Mouse (Mus musculus): ENCODE results near the gene Ms4a6d. TPM values are rescaled to one million over a fixed set of nuclear protein-coding genes. Genes with fewer than 3 reads are reported as not detected.
"Not testable (repeated sequence)": the region's sequence is repeated elsewhere in the genome, so short reads cannot be mapped to it uniquely, and the experiment has no call there.

The Ms4a6d gene
- total and polyA plus RNA-seq, 2 experiments from 2014 or later, result 2.4 to 2.8 TPM

DNA sequence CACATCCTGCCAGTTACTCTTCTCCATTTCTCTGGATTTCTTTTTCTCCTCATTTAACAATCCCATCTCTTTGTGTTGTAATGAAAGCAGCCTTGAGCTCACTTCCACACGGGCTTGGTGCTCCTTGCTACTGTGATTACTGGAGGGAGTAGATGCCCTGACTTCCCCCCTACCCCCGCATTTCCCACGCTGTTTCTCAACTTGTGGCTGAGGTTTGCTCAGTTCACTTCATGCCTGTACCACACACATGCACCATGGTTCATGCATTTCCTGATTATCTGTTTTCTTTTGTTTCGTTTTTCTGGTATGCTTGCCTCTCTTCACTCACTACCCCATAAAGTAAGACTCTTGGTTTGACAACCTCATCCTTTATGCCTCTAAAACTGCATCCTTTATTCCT is 15.4 kb downstream of the Ms4a6d start:
- TF ChIP-seq CTCF (IDR thresholded peaks at IDR 0.05; ENCODE audit: low read depth), result no peak
- Histone ChIP-seq H3K4me2 (ENCODE audit: low read depth) (no peak overlapping the region), H3K4me3 (ENCODE audit: low read depth, low read length) (no peak overlapping the region), H3K9me3 (ENCODE audit: low read length) (no peaks in the 10 kb centered on the region), H3K27ac (ENCODE audit: low read depth, low read length) (no peak overlapping the region), H3K4me1 (ENCODE audit: insufficient read depth) (no peaks in the 10 kb centered on the region), H3K27me3 (ENCODE audit: insufficient read depth, low read length) (no peaks in the 10 kb centered on the region), H3K36me3 (ENCODE audit: insufficient read depth) (no peaks in the 10 kb centered on the region), H3K9ac (no peak overlapping the region)
- DNase-seq (no peak), ATAC-seq (no peak)
- WGBS, result 74% methylated on average over 4 of the region's 4 CpGs

DNA sequence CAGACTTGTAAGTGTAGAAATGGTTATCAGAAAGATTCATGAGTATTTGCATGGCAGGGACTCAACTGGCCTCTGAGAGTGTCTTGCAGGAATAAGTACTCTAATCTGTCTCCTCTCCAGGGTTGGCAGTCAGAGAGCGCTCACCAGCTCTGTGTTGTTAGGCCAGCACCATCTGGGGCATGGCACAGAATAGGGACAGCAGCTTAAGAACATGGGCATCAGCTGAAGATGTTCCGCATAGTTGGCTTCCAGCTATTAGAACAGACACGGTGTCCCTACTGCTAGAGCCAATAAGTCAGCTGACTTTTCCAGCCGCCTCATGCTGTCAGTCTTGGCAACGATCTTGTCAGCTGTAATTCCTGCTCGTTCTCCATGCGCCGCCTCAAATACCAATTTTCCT is 29.7 kb downstream of the Ms4a6d start:
- WGBS, result 73% methylated on average over 8 of the region's 8 CpGs
- DNase-seq (peak; percentile 20), ATAC-seq (peak; percentile 71)
- no peak overlapping the region for H3K9ac ChIP-seq
- H3K27ac ChIP-seq (ENCODE audit: low read depth, low read length), result no peak overlapping the region
- H3K4me1 ChIP-seq (ENCODE audit: insufficient read depth), result no peaks in the 10 kb centered on the region
- no peaks in the 10 kb centered on the region for H3K27me3 ChIP-seq (ENCODE audit: insufficient read depth, low read length)
- H3K9me3 ChIP-seq (ENCODE audit: low read length), result no peaks in the 10 kb centered on the region
- no peak overlapping the region for H3K4me2 ChIP-seq (ENCODE audit: low read depth)
- H3K36me3 ChIP-seq (ENCODE audit: insufficient read depth), result no peaks in the 10 kb centered on the region
- no peak for TF ChIP-seq CTCF (IDR thresholded peaks at IDR 0.05; ENCODE audit: low read depth)
- H3K4me3 ChIP-seq (ENCODE audit: low read depth, low read length), result no peak overlapping the region

DNA sequence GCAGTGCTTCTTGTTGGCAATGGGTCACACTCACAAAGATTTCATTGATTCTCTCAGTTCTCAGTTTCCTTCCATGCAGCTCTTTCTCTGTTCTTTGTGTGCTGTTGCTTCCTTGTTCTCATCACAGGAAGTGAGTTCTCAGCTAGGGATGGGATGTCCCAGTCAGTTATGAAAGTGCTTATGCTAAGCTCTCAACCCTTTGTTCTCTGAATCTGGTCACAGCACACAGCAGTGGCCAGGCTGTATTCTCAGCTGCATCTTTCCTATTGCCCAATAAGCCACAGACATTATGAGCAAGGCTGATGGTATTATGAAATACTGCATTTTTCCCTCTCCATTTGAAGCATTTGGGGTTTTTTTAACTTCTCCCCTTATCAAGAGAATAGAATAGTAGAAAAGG is 45.1 kb downstream of the Ms4a6d start:
- H3K9me3 ChIP-seq (ENCODE audit: low read length); H3K36me3 ChIP-seq (ENCODE audit: insufficient read depth); H3K9ac ChIP-seq; DNase-seq; H3K4me1 ChIP-seq (ENCODE audit: insufficient read depth); H3K4me2 ChIP-seq (ENCODE audit: low read depth); H3K4me3 ChIP-seq (ENCODE audit: low read depth, low read length); ATAC-seq; H3K27me3 ChIP-seq (ENCODE audit: insufficient read depth, low read length); H3K27ac ChIP-seq (ENCODE audit: low read depth, low read length): not testable (repeated sequence)

DNA sequence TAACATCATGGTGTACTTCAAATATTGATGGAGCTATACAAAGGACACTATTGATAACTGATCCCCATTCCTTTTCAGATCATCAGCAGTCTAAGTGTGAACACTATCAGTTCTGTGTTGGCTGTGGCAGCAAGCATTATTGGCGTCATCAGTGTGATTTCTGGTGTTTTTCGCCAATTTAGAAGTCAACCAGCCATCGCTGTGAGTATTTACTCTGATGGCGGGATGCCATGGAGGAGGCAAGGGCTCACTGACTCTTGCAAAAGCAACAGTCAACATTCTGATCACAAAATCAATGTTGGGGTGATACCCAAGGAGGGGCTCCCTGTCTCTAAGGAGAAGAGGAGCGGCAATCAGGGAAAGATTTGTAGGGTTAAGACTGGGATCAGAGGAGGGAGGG is 49.9 kb downstream of the Ms4a6d start:
- DNase-seq (no peak), ATAC-seq (no peak)
- Histone ChIP-seq H3K4me2 (ENCODE audit: low read depth) (no peak overlapping the region), H3K27me3 (ENCODE audit: insufficient read depth, low read length) (no peaks in the 10 kb centered on the region), H3K27ac (ENCODE audit: low read depth, low read length) (no peak overlapping the region), H3K9ac (no peak overlapping the region), H3K9me3 (ENCODE audit: low read length) (no peaks in the 10 kb centered on the region), H3K4me1 (ENCODE audit: insufficient read depth) (no peaks in the 10 kb centered on the region), H3K4me3 (ENCODE audit: low read depth, low read length) (no peak overlapping the region), H3K36me3 (ENCODE audit: insufficient read depth) (no peaks in the 10 kb centered on the region)
- TF ChIP-seq CTCF (IDR thresholded peaks at IDR 0.05; ENCODE audit: low read depth), result no peak
- WGBS, result 91% methylated on average over 5 of the region's 5 CpGs

DNA sequence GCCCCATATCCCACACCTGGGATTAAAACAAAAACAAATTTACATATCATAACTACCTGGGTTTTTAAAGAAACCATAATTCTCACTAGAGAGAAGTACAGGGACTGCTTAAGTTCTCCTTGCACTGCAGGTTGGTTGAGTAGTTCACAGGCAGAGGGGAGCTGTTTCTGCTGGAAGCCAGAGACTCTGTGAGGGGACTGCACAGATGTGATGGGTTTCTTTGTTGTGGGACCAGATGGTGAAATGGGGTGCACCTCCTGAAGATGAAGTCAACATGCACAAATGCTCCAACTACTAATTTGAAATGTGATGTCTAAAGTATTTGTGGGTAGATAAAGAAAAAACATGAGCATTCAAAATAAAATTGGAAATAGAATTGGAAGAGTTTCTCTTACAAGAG is 56.7 kb downstream of the Ms4a6d start:
- H3K4me1 ChIP-seq (ENCODE audit: insufficient read depth), result no peaks in the 10 kb centered on the region
- no peak overlapping the region for H3K4me3 ChIP-seq (ENCODE audit: low read depth, low read length)
- no peak overlapping the region for H3K4me2 ChIP-seq (ENCODE audit: low read depth)
- H3K27ac ChIP-seq (ENCODE audit: low read depth, low read length), result no peak overlapping the region
- no peaks in the 10 kb centered on the region for H3K36me3 ChIP-seq (ENCODE audit: insufficient read depth)
- no peaks in the 10 kb centered on the region for H3K27me3 ChIP-seq (ENCODE audit: insufficient read depth, low read length)
- no peaks in the 10 kb centered on the region for H3K9me3 ChIP-seq (ENCODE audit: low read length)
- H3K9ac ChIP-seq, result no peak overlapping the region
- TF ChIP-seq CTCF (IDR thresholded peaks at IDR 0.05; ENCODE audit: low read depth), result no peak
- DNase-seq (no peak), ATAC-seq (no peak)

DNA sequence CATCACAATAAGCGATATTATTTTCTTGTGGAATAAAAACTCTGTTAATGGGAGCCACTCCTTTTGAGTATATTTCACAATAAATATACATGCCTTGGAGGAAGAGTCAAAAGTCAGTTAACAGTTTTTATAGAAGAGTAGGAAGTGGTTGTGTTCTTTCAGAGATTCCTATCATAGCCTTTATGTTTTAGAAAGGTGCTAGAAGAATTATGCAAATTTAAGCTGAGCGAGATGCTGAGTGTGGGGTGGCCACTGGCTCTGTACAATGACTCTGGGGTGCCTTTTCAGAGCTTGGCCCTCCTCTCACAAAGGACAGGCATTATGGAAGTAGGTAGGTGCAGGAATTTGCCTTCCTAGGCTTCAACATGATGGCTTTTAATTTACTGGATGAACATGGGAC is 60.3 kb downstream of the Ms4a6d start:
- 81% methylated on average over 2 of the region's 2 CpGs for WGBS
- not testable (repeated sequence) for DNase-seq

DNA sequence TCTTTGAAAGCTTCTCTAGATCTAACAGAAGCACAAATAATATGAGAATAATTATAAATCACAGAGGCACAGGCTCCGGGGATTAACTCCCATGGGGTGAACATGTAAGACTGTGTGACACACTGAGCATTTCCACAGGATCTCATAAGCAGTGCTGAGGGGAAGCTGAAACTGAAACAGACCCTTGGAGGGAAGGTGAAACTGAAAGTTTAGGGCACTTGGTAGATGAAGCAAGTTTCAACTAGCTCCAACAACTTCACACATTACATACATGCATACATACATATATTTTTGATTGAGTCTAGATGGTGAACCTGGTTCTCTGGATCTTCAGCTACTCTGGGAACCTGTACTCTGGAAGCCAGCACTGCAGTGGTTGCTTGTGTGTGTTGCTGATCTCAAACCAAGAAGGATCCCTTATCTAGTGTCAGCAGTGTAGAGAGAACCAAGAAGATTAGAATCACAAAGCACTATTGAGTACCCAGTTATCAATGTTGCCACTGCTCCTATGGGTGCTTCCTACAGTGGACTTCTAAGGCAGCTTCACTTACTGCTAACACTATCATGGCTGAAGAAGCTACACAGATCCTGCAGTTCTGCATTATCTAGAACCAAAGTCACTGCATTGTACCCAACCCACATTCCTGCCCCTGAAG is 64.4 kb downstream of the Ms4a6d start:
- 90% methylated on average over 1 of the region's 1 CpGs for WGBS
- not testable (repeated sequence) for H3K4me2 ChIP-seq (ENCODE audit: low read depth); ATAC-seq

More for the DNA sequence above, 60.3 kb downstream of the Ms4a6d start:
- H3K27ac ChIP-seq (ENCODE audit: low read depth, low read length); H3K4me2 ChIP-seq (ENCODE audit: low read depth); H3K27me3 ChIP-seq (ENCODE audit: insufficient read depth, low read length); ATAC-seq; H3K9ac ChIP-seq; H3K9me3 ChIP-seq (ENCODE audit: low read length); H3K4me1 ChIP-seq (ENCODE audit: insufficient read depth); H3K4me3 ChIP-seq (ENCODE audit: low read depth, low read length); H3K36me3 ChIP-seq (ENCODE audit: insufficient read depth): not testable (repeated sequence)

DNA sequence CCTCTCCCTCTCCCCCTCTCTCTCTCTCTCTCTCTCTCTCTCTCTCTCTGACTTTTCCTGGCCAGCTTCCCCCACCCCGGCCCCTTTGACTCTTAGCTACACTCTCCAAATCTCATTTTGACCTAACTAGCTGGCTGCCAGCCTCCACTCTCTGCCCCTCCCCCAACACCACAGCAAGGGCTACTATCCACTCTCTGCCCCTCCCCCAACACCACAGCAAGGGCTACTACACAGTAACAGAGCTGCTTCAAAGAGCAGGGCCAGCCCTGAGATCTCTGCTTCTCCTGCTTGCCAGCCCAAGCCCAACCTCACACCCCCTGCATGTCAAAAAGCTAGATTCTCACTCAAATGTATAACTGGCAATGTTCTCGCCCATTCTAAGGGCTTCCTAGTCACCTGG is 67.3 kb downstream of the Ms4a6d start:
- no peak for DNase-seq
- H3K9me3 ChIP-seq (ENCODE audit: low read length), result no peaks in the 10 kb centered on the region
- no peaks in the 10 kb centered on the region for H3K27me3 ChIP-seq (ENCODE audit: insufficient read depth, low read length)
- no peaks in the 10 kb centered on the region for H3K36me3 ChIP-seq (ENCODE audit: insufficient read depth)
- no peak for ATAC-seq
- no peak overlapping the region for H3K27ac ChIP-seq (ENCODE audit: low read depth, low read length)
- no peak overlapping the region for H3K4me2 ChIP-seq (ENCODE audit: low read depth)
- no peak overlapping the region for H3K4me3 ChIP-seq (ENCODE audit: low read depth, low read length)
- WGBS, result 21% methylated on average over 2 of the region's 2 CpGs
- H3K9ac ChIP-seq, result no peak overlapping the region
- TF ChIP-seq CTCF (IDR thresholded peaks at IDR 0.05; ENCODE audit: low read depth), result no peak
- no peaks in the 10 kb centered on the region for H3K4me1 ChIP-seq (ENCODE audit: insufficient read depth)

More for the DNA sequence above, 64.4 kb downstream of the Ms4a6d start:
- H3K27ac ChIP-seq (ENCODE audit: low read depth, low read length); H3K4me1 ChIP-seq (ENCODE audit: insufficient read depth); H3K4me3 ChIP-seq (ENCODE audit: low read depth, low read length); DNase-seq; H3K9ac ChIP-seq; H3K9me3 ChIP-seq (ENCODE audit: low read length); H3K27me3 ChIP-seq (ENCODE audit: insufficient read depth, low read length); H3K36me3 ChIP-seq (ENCODE audit: insufficient read depth): not testable (repeated sequence)

Other genes with a start within 250 kb of the Ms4a6d start
- gene Ms4a4a, start 229.3 kb downstream of the Ms4a6d start, total RNA-seq (2014; rRNA removed), result 1.2 TPM in 1 of 2 replicates, not detected in the other
- 0.58 and 2.9 TPM in 2 replicates for gene Ms4a4a, start 229.3 kb downstream of the Ms4a6d start, polyA plus RNA-seq (2015; fragmentation: Nextera tagmentation; extraction: Ambion mirVana)
- not detected in 2 replicates for gene Ms4a4c, start 200.1 kb downstream of the Ms4a6d start, total RNA-seq (2014; rRNA removed)
- 0.16 TPM in 1 of 2 replicates, not detected in the other for gene Ms4a4c, start 200.1 kb downstream of the Ms4a6d start, polyA plus RNA-seq (2015; fragmentation: Nextera tagmentation; extraction: Ambion mirVana)
- gene Ms4a4b, start 161.3 kb downstream of the Ms4a6d start, total RNA-seq (2014; rRNA removed), result not detected in 2 replicates
- not detected in 2 replicates for gene Ms4a4b, start 161.3 kb downstream of the Ms4a6d start, polyA plus RNA-seq (2015; fragmentation: Nextera tagmentation; extraction: Ambion mirVana)
- gene Ms4a6c, start 135.5 kb downstream of the Ms4a6d start, total RNA-seq (2014; rRNA removed), result 2.5 and 5.9 TPM in 2 replicates
- 2.5 and 3.0 TPM in 2 replicates for gene Ms4a6c, start 135.5 kb downstream of the Ms4a6d start, polyA plus RNA-seq (2015; fragmentation: Nextera tagmentation; extraction: Ambion mirVana)
- 0.15 TPM in 1 of 2 replicates, not detected in the other for gene Gm8369, start 118.9 kb downstream of the Ms4a6d start, total RNA-seq (2014; rRNA removed)
- 0.54 and 0.73 TPM in 2 replicates for gene Gm8369, start 118.9 kb downstream of the Ms4a6d start, polyA plus RNA-seq (2015; fragmentation: Nextera tagmentation; extraction: Ambion mirVana)
- 2.2 and 5.9 TPM in 2 replicates for gene Ms4a6b, start 88.3 kb downstream of the Ms4a6d start, total RNA-seq (2014; rRNA removed)
- 2.0 and 3.3 TPM in 2 replicates for gene Ms4a6b, start 88.3 kb downstream of the Ms4a6d start, polyA plus RNA-seq (2015; fragmentation: Nextera tagmentation; extraction: Ambion mirVana)
- not detected in 2 replicates for gene Ms4a4d, start 68.0 kb downstream of the Ms4a6d start, total RNA-seq (2014; rRNA removed)
- not detected in 2 replicates for gene Ms4a4d, start 68.0 kb downstream of the Ms4a6d start, polyA plus RNA-seq (2015; fragmentation: Nextera tagmentation; extraction: Ambion mirVana)
- gene Ms4a2, start 18.9 kb upstream of the Ms4a6d start, total RNA-seq (2014; rRNA removed), result not detected in 2 replicates
- not detected in 2 replicates for gene Ms4a2, start 18.9 kb upstream of the Ms4a6d start, polyA plus RNA-seq (2015; fragmentation: Nextera tagmentation; extraction: Ambion mirVana)
- gene Ms4a3, start 36.0 kb upstream of the Ms4a6d start, total RNA-seq (2014; rRNA removed), result 0.23 TPM in 1 of 2 replicates, not detected in the other
- gene Ms4a3, start 36.0 kb upstream of the Ms4a6d start, polyA plus RNA-seq (2015; fragmentation: Nextera tagmentation; extraction: Ambion mirVana), result not detected in 2 replicates
- not detected in 2 replicates for gene Oosp2, start 55.7 kb upstream of the Ms4a6d start, total RNA-seq (2014; rRNA removed)
- 0.60 TPM in 1 of 2 replicates, not detected in the other for gene Oosp2, start 55.7 kb upstream of the Ms4a6d start, polyA plus RNA-seq (2015; fragmentation: Nextera tagmentation; extraction: Ambion mirVana)
- gene Oosp1, start 86.3 kb upstream of the Ms4a6d start, total RNA-seq (2014; rRNA removed), result not detected in 2 replicates
- not detected in 2 replicates for gene Oosp1, start 86.3 kb upstream of the Ms4a6d start, polyA plus RNA-seq (2015; fragmentation: Nextera tagmentation; extraction: Ambion mirVana)
- gene Oosp3, start 92.2 kb upstream of the Ms4a6d start, total RNA-seq (2014; rRNA removed), result not detected in 2 replicates
- gene Oosp3, start 92.2 kb upstream of the Ms4a6d start, polyA plus RNA-seq (2015; fragmentation: Nextera tagmentation; extraction: Ambion mirVana), result not detected in 2 replicates
- not detected in 2 replicates for gene Gif, start 142.7 kb upstream of the Ms4a6d start, total RNA-seq (2014; rRNA removed)
- gene Gif, start 142.7 kb upstream of the Ms4a6d start, polyA plus RNA-seq (2015; fragmentation: Nextera tagmentation; extraction: Ambion mirVana), result not detected in 2 replicates
- gene Mrpl16, start 165.5 kb upstream of the Ms4a6d start, total RNA-seq (2014; rRNA removed), result 27.2 and 30.8 TPM in 2 replicates
- 46.9 and 52.6 TPM in 2 replicates for gene Mrpl16, start 165.5 kb upstream of the Ms4a6d start, polyA plus RNA-seq (2015; fragmentation: Nextera tagmentation; extraction: Ambion mirVana)
- gene Stx3, start 214.6 kb upstream of the Ms4a6d start, total RNA-seq (2014; rRNA removed), result 26.6 and 31.3 TPM in 2 replicates
- 20.8 and 27.2 TPM in 2 replicates for gene Stx3, start 214.6 kb upstream of the Ms4a6d start, polyA plus RNA-seq (2015; fragmentation: Nextera tagmentation; extraction: Ambion mirVana)
- not detected in 2 replicates for gene Olfr1417, start 234.4 kb upstream of the Ms4a6d start, total RNA-seq (2014; rRNA removed)
- 0.10 TPM in 1 of 2 replicates, not detected in the other for gene Olfr1417, start 234.4 kb upstream of the Ms4a6d start, polyA plus RNA-seq (2015; fragmentation: Nextera tagmentation; extraction: Ambion mirVana)

Measured in forebrain, postnatal 0 days (tissue).